Mouse (Mus musculus) forelimb bud, embryonic 11.5 days (tissue): ENCODE results near the gene Rps19bp1.

ENCODE experiments used
- DNase-seq: peaks from one replicate; pipeline ENCODE4 v3.0.0-alpha.2; 2012; ENCODE audit warnings: low read depth, low spot score

The Rps19bp1 gene

DNA sequence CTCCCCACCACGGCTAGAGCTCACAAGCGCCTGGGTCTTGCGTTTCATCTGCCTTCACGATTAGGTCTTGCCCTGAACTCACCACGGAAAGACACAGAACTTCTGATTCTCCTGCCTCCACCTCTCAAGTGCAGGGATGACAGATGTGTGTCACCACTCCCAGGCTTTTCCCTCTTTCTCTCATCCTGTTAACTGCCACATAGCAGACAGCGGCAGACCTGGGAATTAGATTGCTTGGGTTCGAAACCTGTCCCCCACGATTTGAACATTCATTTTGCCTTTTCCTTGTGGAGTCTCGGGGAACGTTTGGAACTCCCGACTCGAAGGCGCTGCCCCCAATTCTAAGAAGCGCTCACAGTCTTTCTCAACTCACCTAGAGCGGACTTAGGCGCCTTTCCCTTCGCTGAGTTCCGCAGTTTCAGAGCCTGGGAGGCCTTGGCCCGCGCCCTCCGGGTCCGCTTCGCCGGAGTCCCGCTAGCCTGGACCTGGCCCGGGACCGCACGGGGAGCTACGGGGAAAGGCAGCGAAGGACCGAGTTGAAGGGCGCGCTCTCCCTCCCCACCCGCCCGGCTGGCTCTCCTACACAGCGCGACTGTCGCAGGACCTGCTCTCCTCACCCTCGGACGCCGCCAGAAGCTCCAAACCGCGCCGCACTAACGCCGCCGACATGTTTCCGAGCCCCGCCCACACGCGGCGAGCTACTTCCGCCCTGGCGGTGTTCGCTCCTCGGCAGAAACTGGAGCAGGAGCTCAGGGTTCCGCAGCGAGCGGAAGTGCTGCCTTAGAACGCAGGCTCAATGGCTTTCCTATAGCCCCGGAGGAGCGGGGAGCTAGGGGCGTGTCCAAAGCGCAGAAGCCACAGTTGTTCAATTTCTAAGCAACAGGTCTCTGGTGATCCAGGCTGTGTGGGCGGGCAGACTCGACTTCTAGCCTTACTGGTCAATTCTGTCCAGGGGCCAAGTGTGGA, at the start of gene Rps19bp1:
TSS of gene Rps19bp1 (minus strand) at position 706 of the 966 bp plus-strand sequence.
- DNase-seq: peak; percentile 95

DNA sequence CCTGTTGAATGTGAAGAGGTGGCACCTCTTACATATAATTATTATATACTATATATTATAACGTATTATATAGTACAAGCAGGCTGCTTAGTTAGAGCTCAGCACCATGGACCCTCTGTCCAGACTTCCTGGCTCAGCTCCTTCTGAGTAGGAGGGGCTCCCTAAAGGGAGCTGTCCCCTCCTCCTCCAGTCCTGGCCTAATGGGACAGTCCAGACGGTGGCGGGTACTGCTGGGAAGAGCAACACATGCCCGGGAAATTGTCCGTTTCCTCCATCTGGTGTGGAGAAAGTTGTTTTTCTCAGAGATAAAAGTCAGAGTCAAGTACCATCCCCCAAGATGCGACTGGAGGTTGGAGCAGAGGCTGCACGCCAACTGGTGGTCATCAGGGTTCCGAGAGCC, 42.0 kb upstream of the Rps19bp1 start:
- DNase-seq: no peak

DNA sequence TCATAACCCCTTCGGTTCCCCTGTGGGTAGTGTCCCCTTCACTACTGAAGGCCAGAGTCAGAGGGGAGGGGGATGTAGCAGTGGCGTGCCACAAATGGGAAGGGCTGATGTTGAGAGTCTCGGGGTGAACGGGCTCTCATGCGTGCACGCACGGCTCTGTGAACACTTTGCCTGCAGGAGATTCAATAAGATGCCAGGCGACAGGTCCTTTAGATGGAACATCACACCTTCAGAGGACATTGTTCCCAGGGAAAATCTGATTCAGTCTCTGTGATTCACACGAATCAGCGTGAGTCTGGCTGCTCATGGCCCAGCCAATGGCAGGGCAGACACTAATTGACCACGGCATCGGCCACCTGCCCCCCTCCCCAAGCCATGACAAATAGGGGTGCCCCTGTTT, 40.1 kb upstream of the Rps19bp1 start:
- DNase-seq: no peak

DNA sequence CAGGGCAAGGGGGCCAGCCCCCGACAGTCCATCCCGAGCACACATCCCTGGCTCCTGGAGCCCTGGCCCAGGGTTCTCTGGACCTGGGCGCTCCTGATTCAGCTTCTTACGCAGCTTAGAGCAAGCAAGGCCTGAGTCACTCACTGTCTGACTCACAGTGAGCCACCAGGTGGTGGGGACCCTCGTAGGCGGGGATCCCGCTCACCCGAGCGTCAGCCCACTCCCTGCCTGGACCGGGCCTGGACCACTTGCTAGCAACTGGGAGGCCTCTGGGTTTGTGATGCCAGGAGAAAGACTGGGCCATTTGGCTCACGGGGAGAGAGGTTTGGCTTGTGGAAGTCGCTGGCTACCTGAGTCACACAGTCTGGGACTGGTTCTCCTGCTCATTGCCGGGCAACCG, 39.7 kb upstream of the Rps19bp1 start:
- no peak for DNase-seq

DNA sequence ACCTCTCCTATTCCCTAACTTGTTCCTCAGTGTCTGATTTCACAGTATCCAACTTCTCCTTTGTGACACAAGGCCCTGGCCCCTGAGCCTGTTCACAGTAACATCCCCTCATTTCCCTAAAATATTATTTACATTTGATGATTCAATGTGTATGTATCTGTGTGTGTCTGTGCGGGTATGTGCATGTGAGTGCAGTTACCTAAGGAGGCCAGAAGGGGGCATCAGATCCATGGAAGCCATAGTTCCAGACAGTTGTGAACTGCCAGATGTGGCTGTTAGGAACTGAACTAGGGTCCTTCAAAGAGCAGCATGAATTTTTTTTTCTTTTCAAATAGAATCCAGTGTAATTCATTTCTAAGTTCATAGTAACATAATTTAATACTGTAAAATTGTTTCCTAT, 33.0 kb upstream of the Rps19bp1 start:
- DNase-seq: no peak

DNA sequence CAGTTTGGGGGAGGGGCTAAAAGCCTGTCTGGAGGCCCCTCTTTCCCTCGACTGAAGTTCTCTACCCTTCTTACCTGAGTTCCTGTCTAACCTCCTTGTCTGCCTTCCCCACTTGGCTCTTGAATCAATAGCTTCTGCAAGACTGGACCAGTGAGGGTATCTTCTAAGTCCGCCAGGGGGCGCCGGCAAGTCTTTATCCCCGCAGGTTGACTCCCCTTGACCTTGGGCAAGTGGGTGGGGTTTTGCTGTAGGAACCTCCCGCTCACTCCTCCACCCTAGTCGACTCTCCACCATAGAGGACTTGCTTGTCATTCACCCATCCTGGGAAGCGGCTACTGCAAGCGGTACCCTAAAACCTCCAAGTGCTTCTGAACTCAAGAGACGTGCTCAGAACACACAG, 25.3 kb upstream of the Rps19bp1 start:
- peak; percentile 57 for DNase-seq

DNA sequence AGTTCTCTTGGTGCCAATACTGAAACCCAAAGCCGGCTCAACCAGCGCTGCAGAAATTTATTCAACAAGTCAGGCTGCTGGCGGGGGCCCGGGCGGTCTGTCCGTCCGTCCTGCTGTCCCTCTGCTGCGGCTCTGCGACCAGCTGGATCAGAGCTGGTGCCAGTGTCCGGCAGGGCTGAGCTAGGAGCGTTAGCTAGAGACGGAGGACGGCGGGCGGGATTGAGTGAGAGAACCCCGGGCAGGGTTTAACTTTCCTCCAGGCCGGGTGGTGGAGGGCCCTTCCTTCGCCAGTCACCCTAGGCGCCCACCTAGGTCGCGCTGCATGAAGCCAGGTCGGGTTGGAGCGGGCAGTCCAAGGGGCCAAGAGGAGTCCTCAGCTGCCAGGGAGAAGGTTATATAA, 23.9 kb upstream of the Rps19bp1 start:
- no peak for DNase-seq

DNA sequence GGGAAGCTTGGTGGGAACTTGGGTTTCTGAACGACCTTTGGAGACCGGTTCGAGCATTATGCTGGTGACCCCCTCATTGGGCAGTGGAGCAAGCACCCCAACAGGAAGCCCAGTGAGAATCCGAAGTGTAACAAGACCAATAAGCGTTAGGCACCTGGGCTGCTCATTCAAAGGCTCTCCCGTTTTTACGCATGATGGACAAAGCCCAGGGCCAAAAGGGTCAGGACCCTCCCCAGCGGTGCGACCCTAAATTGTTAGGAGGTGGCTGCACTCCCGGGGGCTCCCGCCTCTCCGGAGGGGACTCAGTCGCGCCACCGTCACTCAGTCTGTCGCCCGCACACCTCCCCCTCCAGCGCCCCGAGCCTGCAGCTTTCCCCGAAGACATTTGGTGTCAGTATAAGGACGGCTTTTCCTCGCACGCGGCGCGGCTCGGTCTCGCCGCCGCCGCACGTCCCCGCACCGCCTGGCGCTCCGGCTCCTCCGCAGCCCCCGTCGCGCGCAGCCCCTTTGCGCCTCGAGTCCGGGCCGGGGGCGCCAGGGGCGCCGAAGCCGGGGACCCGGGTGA, 22.8 kb upstream of the Rps19bp1 start, which contains the start of gene Cacna1i:
TSS of gene Cacna1i (plus strand) at position 388 of the 565 bp plus-strand sequence.
- no peak for DNase-seq

DNA sequence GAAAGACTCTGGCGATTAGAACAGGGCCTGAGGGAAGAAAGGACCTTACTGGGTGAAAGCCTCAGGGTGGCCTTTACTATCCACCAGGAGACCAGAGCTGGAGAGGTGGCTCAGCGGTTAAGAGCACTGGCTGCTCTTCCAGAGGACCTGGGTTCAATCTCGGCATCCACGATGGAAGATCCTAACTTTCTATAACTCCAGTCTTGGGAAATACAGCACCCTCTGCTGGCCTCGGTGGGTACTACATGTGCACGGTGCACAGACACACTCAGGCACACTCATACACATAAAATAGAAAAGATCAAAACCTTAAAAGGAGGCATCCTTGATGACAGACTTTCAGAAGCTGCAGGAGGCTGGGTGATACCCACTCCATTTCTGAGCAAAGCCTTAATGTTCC, 16.5 kb upstream of the Rps19bp1 start:
- DNase-seq: no peak

DNA sequence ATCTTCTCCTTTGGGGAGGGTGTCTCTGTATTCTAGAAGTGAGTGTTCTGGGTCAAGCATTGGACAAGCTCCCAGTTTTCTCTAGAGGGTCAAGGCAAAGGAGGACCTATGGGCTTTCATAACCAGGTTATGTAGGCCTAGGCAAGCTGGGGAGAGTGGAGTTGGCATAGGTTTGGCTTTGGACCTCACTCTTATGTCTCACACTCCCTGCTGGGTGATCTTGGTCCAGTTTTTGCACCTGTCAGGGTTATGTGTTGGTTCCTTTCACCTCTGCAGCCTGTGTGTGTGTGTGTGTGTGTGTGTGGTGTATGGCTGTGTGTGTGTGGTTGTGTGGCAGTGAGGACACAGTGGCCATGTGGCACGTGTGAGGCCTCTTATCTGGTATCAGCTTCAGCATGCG, 14.9 kb upstream of the Rps19bp1 start:
- DNase-seq: no peak

DNA sequence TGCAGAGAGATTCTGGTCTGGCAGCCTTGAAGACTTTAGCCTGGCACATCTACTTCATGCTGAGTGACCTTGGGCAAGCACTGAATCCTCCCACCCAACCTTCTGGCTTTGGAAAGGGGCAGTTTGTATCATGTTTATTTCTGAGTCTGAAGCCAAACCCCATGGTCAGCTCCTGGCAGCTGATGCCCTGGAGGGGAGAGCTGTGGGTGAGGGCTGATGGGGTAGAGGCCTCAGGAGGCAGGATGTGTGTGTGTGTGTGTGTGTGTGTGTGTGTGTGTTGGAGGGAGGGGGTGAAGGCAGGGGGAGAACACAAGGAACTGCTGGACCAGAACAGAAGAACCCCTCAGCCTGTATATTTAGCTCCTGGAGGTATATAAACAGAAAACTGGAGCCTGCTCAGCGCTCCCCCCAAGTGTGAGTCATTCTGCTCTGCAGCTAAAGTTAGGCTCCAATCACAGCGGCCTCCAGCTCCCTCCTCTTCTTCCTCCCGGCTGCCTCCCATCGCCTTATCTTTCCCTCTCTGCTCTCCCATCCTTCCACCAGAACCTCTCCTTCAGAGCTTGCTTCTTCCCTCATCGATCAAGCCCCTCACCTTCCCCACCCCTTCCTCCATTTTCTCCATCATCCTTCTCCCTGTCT, 14.1 kb upstream of the Rps19bp1 start:
- DNase-seq: no peak

DNA sequence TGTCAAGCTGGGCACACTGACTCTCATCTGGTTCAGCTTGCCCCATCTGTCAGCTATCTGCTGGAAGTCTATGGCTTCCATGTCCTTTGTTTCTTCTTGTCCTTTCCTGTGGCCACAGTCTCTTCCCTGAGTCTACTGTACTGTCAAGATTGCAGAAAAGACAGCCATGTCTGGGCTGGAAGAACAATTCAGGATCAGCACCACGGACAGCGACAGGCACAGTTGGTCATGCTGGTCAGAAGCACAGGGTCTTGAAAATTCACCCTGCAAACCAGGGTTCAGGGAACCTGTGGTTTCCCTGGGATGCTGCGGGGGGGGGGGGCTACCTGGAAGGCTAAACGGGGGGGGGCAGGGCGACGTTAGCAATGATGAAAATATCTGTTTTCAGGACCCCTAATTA, 13.5 kb upstream of the Rps19bp1 start:
- peak; percentile 89 for DNase-seq

DNA sequence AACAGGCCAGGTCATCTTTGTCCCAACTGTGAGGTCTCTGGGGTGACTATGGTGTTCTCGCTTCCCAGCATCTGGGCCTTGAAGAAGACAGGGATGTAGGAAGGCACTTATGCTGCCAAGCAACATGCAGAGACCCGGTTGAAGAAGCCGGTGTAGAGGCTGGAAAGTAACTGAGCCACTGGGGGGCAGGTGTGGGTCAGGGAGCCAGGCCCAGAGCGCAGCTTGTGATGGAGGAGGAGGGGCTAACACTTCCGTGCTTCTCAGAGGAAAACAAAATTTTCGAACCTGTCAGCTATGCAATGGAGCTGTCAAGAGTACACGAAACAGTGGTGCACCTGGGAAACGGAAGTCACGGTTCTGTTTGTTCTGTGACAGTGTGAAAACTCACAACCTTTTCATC, 13.0 kb upstream of the Rps19bp1 start:
- DNase-seq: no peak

DNA sequence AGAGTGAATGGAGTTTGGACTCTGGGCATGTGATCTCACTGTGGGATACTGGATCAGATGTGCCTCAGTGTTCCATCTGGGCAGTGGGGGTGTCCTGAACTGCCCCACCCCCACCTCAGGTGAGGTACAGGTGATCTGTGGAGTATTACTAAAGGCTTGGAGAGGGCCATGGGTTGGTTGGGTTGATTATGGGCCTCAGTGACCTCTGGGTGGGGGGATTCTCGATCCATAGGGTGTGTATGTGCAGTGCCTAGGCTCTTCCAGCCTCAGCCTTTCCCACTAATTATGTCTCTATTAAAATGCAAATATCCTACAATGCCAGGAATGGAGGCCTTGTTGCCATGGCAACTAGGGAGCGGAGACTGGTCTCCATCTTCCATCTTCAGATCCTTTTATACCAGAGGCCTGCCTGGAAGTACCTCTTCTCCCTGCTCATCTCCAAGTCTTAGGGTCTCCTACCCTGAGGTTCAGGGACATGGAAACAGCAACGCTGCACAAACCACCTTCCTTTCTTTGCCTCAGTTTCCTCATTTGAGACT, 7.8 kb upstream of the Rps19bp1 start:
- DNase-seq: no peak

DNA sequence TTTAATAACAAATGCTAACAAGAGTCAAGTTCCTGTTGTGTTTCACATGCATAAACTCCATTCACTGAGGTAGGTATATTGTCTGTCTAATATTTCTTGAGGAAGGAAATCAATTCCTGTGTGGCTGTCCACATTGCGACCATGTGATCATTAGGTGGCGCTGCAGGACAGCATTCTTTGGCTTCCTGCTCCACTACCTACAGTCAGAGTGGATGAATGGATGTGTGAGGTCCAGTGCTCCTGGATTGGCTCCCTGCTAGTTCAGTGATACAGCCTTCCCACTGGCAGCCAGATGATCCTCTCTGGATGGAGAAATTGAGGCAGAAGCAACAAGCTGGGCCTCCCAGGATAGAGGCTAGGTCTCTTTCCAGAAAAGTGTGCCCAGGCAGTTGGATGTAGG, 2.2 kb upstream of the Rps19bp1 start:
- peak; percentile 81 for DNase-seq

DNA sequence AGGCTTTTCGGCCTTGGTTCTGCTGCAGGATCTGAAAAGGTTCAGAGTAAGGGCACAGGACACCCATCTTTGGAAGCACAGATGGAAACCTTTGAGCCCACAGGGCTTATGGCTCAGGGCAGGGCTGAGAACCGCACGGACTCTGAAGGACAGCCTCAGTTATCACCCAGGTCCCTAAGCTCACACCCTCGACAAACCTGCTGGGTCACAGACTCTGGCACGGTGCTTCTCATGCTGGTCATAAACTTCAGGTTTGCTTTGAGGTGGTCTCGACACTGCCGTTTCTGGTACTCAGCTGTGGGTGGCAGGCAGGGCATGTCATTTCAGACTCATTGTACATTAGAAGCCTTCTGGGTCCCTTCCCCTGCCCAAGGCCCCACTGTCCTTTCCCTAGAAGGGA, 3.0 kb downstream of the Rps19bp1 start:
- DNase-seq: no peak

DNA sequence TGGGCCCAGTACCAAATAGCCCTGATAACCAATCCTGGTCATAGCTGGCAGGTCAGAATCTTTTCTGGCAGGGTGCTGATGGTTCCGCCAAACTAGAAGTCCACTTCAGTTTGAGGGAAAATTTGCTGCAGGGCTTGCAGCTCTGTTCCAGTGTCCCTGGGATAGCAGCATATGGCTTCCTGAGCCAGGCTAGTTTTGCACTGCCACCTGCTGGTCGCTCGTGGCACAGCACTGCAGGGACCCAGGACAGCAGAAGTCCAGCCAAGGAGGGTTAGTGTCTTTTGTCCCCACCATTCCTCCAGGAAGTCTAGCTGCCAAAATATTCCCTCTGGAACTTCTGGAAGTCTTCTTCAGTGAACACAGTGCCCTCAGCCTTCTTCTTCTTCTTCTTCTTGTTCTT, 3.4 kb downstream of the Rps19bp1 start:
- peak; percentile 80 for DNase-seq

DNA sequence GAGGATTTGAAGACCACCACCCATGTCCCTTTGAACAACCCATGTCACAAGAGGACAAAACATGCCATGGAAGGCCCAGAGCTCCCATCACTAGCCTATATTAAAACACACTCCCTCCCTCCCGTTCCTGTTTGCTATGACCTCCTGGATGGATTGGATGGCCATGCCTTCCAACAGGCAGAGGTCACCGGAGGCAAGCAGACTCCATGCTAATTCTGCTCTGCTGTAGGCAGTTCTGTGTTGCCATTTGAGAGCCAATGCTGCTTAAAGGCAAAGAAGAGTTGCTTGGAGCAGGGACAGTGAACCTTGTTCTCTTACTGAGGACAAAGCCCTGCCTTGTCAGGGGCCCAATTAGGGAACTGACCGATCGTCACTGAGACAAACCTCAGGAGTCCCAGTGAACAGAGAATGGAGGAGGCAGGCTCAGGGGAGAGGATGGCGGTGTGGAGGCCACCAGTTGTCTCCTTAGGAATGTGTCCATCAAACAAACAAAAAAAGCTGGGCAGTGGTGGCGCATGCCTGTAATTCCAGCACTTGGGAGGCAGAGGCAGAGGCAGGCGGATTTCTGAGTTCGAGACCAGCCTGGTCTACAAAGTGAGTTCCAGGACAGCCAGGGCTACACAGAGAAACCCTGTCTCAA, 4.6 kb downstream of the Rps19bp1 start:
- DNase-seq: no peak

DNA sequence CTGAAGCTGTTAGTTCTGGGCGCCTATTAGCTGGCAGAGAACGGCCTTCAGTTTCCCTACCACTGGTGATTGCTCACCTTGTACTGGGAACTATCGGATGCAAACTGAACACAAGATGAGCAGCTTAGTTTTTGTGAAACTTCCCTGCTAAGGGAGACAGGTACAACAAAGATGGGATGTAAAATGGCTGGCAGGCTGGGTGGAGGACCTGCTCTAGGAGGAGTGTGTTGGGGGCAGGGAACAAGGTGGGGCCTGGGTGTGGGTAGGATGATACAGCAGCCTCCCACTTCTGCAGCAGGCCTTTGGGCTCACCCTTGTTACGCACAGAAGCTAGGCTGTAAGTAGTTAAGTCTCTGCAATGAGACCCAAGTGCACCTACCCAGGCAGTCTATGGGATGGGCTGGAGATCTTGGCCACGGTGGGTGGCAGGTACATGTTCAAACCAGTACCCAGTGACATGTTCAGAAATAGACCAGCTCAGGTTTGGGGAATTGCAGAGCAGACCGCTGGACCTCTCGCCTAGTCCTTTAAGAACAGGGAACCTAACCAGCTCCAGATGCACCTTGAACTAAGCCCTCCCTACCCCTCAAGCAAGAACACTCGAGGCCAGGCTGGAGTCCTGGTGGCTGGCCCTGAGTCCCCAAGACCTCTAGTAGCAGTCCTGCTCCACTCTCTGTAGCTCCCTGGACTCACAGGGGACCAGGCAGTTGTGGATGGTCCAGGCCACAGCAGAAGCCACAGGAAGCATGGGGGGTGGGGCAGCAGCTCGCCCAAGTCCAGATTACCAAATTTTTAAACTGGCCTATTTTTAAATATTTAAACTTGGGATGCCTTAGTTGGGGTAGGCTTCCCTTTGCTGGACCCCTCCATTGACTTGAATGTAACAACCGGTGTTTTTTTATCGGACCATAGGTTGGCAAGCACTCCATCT, 5.6 kb downstream of the Rps19bp1 start:
- no peak for DNase-seq

DNA sequence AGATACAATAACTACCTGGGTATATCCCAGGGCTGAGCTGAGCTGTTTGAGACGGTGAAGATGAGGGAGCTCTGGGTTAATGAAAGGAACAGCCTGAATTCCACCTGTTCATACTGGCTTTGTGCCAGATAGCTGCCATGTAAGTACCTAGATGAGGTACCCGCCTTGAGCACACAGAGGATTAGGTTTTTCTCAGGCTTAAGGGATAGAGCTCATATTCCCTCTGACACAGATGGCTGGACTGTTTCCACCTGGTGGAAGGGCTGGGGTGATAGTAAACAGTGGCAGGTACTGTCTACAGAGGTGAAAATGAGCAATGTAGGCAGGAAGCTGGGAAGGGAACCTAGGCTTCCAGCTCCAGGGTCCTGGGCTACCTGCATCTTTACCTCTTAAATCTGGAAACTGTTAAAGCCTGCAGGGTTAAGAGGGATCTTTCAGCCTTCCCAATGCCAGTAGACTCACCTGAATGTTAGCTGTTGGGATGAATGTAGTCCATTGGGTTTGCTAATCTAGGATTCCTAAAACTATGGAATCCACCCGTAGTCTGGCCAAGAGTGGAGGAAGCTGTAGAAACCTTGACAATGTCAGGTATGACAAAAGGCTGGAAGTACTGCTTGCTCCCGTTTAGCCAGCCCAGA, 6.4 kb downstream of the Rps19bp1 start:
- no peak for DNase-seq
